Mouse (Mus musculus): ENCODE results near the gene Olfr1339. TPM values are rescaled to one million over a fixed set of nuclear protein-coding genes. Genes with fewer than 3 reads are reported as not detected.

Olfr1339 gene
- not detected in 2 replicates for polyA plus RNA-seq (2012; rRNA removed)

DNA sequence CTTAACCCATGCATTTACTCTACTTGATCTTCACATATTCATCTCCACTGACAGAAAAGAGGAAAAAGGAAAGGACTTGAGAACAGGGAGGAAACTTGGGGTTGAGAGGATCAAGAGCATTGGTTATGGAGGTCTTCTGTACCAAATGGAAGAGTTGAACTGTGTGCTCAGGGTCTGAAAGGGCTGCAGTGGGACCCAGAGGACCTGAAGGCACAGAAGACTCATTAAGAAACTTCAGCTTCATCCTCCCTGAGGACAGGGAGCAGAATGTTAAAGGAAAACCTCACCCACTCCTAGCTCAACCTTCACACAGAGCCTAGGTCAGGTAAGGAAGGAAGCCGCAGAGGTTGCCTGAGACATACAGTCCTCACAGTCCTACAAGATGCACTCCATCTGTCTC is at the start of gene Olfr1339:
Gene Olfr1339 (plus strand): TSS at position 301 of the 400 bp plus-strand sequence.
- Histone ChIP-seq H3K27ac (ENCODE audit: insufficient read depth, low read length) (no peak within 1 kb of the TSS), H3K4me1 (ENCODE audit: control insufficient read depth, insufficient read depth, low read length) (no peaks in the 10 kb centered on the region), H3K4me3 (ENCODE audit: insufficient read depth, low read length) (no peak within 1 kb of the TSS)
- TF ChIP-seq CTCF (IDR thresholded peaks at IDR 0.05; ENCODE audit: extremely low read depth, insufficient read depth, low read length), result no peak
- no peak for TF ChIP-seq POLR2A (IDR thresholded peaks at IDR 0.05; ENCODE audit: extremely low read depth, insufficient read depth, low read length)

GRCm38 (mm10) chr4:118687086-118687485 is 44.9 kb upstream of the Olfr1339 start:
- TF ChIP-seq CTCF (IDR thresholded peaks at IDR 0.05; ENCODE audit: extremely low read depth, insufficient read depth, low read length), result no peak
- no peak for TF ChIP-seq POLR2A (IDR thresholded peaks at IDR 0.05; ENCODE audit: extremely low read depth, insufficient read depth, low read length)
- H3K4me1 ChIP-seq (ENCODE audit: control insufficient read depth, insufficient read depth, low read length), result no peaks in the 10 kb centered on the region
- no peak overlapping the region for H3K4me3 ChIP-seq (ENCODE audit: insufficient read depth, low read length)

GRCm38 (mm10) chr4:118692412-118692973 is 39.5 kb upstream of the Olfr1339 start, which contains the start of gene Olfr1342:
TSS of gene Olfr1342 (minus strand) at chr4:118692756.
- Histone ChIP-seq H3K4me3 (ENCODE audit: insufficient read depth, low read length) (no peak within 1 kb of the TSS), H3K4me1 (ENCODE audit: control insufficient read depth, insufficient read depth, low read length) (no peaks in the 10 kb centered on the region), H3K27ac (ENCODE audit: insufficient read depth, low read length) (no peak within 1 kb of the TSS)
- TF ChIP-seq CTCF (IDR thresholded peaks at IDR 0.05; ENCODE audit: extremely low read depth, insufficient read depth, low read length), result no peak
- no peak for TF ChIP-seq POLR2A (IDR thresholded peaks at IDR 0.05; ENCODE audit: extremely low read depth, insufficient read depth, low read length)

More at GRCm38 (mm10) chr4:118687086-118687485, 44.9 kb upstream of the Olfr1339 start:
- no peak overlapping the region for H3K27ac ChIP-seq (ENCODE audit: insufficient read depth, low read length)

DNA sequence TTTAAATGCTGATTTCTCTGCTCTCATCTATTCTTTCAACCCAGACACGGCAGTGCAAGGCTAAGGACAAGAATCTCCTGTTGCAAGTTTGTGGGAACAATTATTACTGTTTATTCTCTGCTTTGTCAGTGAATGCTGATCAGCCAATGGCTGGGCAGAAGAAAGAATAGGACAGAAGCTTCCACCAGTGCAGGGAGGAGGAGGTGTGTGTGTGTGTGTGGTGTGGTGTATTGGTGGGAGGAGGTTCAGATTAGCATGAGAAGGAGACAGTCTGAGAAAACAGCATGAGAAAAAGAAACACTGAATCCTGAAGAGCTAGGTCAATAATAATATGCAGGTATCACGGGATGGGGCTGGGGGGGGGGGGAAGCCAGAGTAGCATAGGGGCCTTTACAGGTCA is 38.2 kb upstream of the Olfr1339 start:
- Histone ChIP-seq H3K4me3 (ENCODE audit: insufficient read depth, low read length) (no peak overlapping the region), H3K4me1 (ENCODE audit: control insufficient read depth, insufficient read depth, low read length) (no peaks in the 10 kb centered on the region), H3K27ac (ENCODE audit: insufficient read depth, low read length) (no peak overlapping the region)
- TF ChIP-seq POLR2A (IDR thresholded peaks at IDR 0.05; ENCODE audit: extremely low read depth, insufficient read depth, low read length) (no peak), CTCF (IDR thresholded peaks at IDR 0.05; ENCODE audit: extremely low read depth, insufficient read depth, low read length) (no peak)

DNA sequence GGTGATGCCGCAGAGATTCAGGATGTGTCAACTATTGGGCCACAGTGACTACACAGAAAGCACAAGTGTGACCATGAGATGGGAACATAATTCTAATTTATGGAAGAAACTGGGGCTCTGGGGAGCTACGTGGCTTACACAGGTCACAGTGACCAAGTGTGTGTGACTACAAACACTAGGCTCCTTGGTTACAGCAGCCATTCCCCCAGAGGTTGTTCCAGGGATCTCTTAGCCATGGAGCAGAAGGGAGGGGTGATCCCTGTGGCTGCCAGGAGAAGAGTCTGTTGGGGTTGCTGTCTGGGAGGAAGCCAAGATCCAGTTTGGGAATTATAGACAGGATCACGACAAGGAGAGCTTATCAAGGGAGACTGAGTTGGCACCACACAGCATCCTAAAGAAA is 28.8 kb upstream of the Olfr1339 start, which contains the start of gene Olfr1341:
Gene Olfr1341 (plus strand): TSS at position 301 of the 400 bp plus-strand sequence.
- no peaks in the 10 kb centered on the region for H3K4me1 ChIP-seq (ENCODE audit: control insufficient read depth, insufficient read depth, low read length)
- TF ChIP-seq POLR2A (IDR thresholded peaks at IDR 0.05; ENCODE audit: extremely low read depth, insufficient read depth, low read length) (no peak), CTCF (IDR thresholded peaks at IDR 0.05; ENCODE audit: extremely low read depth, insufficient read depth, low read length) (no peak)
- no peak within 1 kb of the TSS for H3K27ac ChIP-seq (ENCODE audit: insufficient read depth, low read length)
- no peak within 1 kb of the TSS for H3K4me3 ChIP-seq (ENCODE audit: insufficient read depth, low read length)

- no peak overlapping the region for H3K27ac ChIP-seq (ENCODE audit: insufficient read depth, low read length)
- no peaks in the 10 kb centered on the region for H3K4me1 ChIP-seq (ENCODE audit: control insufficient read depth, insufficient read depth, low read length)
- no peak for TF ChIP-seq POLR2A (IDR thresholded peaks at IDR 0.05; ENCODE audit: extremely low read depth, insufficient read depth, low read length)
- TF ChIP-seq CTCF (IDR thresholded peaks at IDR 0.05; ENCODE audit: extremely low read depth, insufficient read depth, low read length), result no peak
- no peak overlapping the region for H3K4me3 ChIP-seq (ENCODE audit: insufficient read depth, low read length)
Observed at GRCm38 (mm10) chr4:118708086-118708485, 23.9 kb upstream of the Olfr1339 start.

GRCm38 (mm10) chr4:118711656-118712055 is 20.3 kb upstream of the Olfr1339 start:
- Histone ChIP-seq H3K4me1 (ENCODE audit: control insufficient read depth, insufficient read depth, low read length) (no peaks in the 10 kb centered on the region), H3K4me3 (ENCODE audit: insufficient read depth, low read length) (no peak overlapping the region), H3K27ac (ENCODE audit: insufficient read depth, low read length) (no peak overlapping the region)
- TF ChIP-seq POLR2A (IDR thresholded peaks at IDR 0.05; ENCODE audit: extremely low read depth, insufficient read depth, low read length) (no peak), CTCF (IDR thresholded peaks at IDR 0.05; ENCODE audit: extremely low read depth, insufficient read depth, low read length) (no peak)

DNA sequence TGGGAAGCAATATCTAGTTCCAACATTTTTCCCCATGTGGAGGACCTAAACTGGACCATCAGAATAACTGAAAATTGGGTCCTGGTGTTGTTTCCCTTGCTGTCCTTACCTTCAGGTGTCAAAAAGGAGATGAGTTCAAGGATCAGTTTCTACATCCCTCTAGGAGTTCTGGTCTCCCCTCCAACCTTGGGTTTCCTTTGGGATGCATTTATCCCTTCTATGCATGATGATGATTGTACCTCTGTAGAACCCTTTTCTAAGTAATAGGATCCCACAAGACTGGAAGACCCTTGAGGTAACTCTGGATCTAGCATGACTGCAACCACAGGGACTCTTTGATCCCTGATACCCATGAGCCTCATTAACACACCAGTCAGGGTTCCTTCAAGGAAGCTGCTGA is 12.1 kb upstream of the Olfr1339 start, which contains the start of gene Olfr1340:
Gene Olfr1340 (plus strand): TSS at position 301 of the 400 bp plus-strand sequence.
- TF ChIP-seq CTCF (IDR thresholded peaks at IDR 0.05; ENCODE audit: extremely low read depth, insufficient read depth, low read length), result no peak
- no peak for TF ChIP-seq POLR2A (IDR thresholded peaks at IDR 0.05; ENCODE audit: extremely low read depth, insufficient read depth, low read length)
- no peak within 1 kb of the TSS for H3K4me3 ChIP-seq (ENCODE audit: insufficient read depth, low read length)
- H3K4me1 ChIP-seq (ENCODE audit: control insufficient read depth, insufficient read depth, low read length), result no peaks in the 10 kb centered on the region
- no peak within 1 kb of the TSS for H3K27ac ChIP-seq (ENCODE audit: insufficient read depth, low read length)

GRCm38 (mm10) chr4:118721742-118722483 is 10.1 kb upstream of the Olfr1339 start:
- Histone ChIP-seq H3K27ac (ENCODE audit: insufficient read depth, low read length) (no peak overlapping the region), H3K4me3 (ENCODE audit: insufficient read depth, low read length) (no peak overlapping the region), H3K4me1 (ENCODE audit: control insufficient read depth, insufficient read depth, low read length) (no peaks in the 10 kb centered on the region)
- TF ChIP-seq POLR2A (IDR thresholded peaks at IDR 0.05; ENCODE audit: extremely low read depth, insufficient read depth, low read length) (no peak), CTCF (IDR thresholded peaks at IDR 0.05; ENCODE audit: extremely low read depth, insufficient read depth, low read length) (no peak)

DNA sequence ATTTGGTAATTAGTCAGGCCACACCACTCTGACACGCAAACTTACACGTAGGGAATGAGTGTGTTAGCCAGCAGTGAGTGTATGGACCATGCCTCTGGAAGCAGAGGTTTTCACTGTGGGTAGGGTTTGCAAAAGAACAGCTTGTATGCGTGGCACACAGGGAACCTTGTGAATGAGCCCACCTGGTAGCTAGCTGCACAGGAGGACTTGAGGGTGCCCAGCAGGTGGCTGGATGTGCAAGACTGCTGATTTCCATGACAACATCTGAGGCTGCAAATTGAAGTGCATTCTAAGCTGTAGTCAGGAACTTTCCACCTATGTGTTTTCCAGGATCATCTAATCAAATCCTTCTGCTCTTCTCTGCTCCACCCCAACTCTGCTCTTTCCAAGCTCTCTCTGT is 7.6 kb downstream of the Olfr1339 start:
- no peak overlapping the region for H3K27ac ChIP-seq (ENCODE audit: insufficient read depth, low read length)
- no peaks in the 10 kb centered on the region for H3K4me1 ChIP-seq (ENCODE audit: control insufficient read depth, insufficient read depth, low read length)
- no peak for TF ChIP-seq CTCF (IDR thresholded peaks at IDR 0.05; ENCODE audit: extremely low read depth, insufficient read depth, low read length)
- TF ChIP-seq POLR2A (IDR thresholded peaks at IDR 0.05; ENCODE audit: extremely low read depth, insufficient read depth, low read length), result no peak
- no peak overlapping the region for H3K4me3 ChIP-seq (ENCODE audit: insufficient read depth, low read length)
